Mouse (Mus musculus) yolk sac, embryonic 10.5 days (tissue): ENCODE results near the gene Ptbp1.

Experiments
- DNase-seq: peaks from one replicate; pipeline ENCODE4 v3.0.0-alpha.2; 2017; ENCODE audit warnings: low spot score

The Ptbp1 gene

GRCm38 (mm10) chr10:79853860-79854795 lies at the start of gene Ptbp1:
TSS of gene Ptbp1 (plus strand) at chr10:79854427.
- DNase-seq, result peak; percentile 100

DNA sequence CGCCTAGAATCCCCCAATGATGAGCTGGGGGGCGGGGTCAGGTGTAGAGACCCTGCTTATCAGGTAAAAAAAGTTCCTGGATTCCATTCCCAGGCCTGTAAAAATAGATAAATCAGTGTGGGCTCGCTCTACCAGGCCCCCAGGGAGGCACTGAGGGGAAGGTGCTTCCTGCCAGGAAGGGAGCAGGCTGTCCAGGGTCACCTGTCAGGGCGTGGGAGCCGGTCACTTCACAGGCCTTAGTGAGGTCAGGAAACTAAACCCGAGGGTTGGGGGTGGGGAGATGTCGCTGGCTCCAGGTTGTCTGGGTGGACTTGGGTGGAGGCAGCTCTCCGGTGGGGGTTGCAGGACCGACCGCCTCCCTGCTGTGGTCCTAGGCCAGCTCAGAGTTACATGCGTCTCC lies 48.6 kb upstream of the Ptbp1 start:
- no peak for DNase-seq

GRCm38 (mm10) chr10:79806331-79806730 lies 47.9 kb upstream of the Ptbp1 start:
- DNase-seq, result no peak

GRCm38 (mm10) chr10:79806972-79807371 lies 47.3 kb upstream of the Ptbp1 start:
- no peak for DNase-seq

- DNase-seq, result no peak
Observed at GRCm38 (mm10) chr10:79807826-79808225, 46.4 kb upstream of the Ptbp1 start.

DNA sequence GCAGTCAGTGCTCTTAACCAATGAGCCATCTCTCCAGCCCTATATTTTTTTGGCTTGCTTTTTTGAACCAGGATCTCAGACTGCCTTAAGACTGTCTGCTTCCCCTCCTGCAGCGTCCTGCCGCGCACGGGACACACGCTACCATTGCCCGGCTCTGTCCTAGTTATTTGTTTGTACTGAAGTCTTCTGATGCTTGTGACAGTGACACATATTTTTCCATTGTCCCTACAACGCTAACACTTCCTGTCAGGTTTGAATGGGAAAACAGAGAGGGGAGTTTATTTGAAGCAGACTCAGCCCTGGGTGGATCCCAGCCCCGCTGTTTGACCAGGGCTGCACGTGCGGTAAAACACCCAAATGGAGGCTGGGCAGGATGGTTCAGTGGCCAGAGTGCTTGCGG lies 45.5 kb upstream of the Ptbp1 start:
- DNase-seq, result no peak

DNA sequence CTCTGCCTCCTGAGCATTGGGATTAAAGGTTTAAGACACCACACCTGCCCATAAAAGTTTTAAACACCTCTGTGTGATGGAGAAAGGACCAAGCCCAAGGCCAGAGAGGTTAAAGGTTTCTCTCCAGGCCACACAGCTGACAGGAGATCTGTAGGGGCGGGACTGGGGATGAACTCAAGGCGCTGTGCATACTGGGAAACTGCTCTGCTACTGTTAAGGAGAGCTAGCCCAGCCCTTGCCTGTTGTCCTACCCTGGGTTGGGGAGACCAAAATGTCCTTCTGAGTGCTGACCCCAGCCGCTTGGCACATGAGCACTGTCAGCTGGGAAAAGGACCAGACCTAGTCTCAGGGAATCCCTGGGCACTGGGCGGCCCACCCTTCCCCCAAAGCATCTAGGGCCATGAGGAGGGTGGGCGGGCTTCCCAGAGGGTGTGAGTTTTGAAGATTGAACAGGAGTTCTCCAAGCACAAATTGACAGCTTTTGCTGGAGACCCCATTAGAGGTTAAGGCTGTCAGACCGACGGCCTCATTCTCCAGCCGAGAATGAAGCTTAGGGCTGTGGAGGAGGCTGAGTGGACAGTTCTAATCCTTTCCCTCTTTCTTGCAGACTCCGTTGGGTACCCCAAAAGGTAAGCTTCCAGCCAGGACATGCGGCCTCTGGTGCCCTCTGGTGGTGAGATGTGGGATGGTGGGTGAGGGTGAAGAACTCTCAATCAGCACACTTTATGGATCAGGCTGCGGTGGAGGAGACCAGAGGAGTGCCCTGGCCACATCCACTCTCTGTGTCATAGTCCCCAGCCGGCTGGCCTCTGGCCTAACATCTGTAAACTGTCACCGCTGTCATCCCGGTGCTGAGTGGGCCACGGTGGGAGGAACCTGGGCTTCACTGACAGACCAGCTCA lies 42.2 kb upstream of the Ptbp1 start:
- DNase-seq, result peak; percentile 70

DNA sequence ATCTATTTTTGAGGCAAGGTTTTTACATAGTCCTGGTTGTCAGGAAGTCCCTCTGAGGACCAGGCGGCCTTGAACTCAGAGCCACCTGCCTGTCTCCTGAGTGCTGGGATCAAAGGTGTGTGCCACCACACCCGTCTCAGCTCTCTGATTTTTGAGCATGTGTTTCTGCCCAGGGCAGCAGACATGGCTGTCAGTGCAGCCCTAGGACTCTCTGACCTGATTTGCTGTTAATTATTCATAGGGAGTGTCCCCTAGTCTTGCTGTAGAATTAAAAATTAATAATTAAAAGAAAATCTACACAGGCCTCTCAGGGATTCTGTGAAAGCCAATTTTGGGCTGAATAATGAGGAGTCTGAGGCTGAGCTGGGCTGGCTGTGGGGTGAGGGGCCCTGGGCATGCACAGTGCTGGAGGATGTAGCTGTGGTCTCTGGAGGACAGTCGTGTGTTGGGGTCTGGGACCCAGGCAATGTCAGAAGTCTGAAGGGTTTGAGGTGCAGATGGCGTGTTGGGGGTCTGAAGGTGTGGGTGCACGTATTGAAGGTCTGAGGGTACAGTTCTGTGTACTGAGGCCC lies 39.9 kb upstream of the Ptbp1 start:
- DNase-seq, result no peak

- peak; percentile 62 for DNase-seq
Observed at GRCm38 (mm10) chr10:79815671-79816494, 38.3 kb upstream of the Ptbp1 start.

- no peak for DNase-seq
Observed at GRCm38 (mm10) chr10:79817111-79817510, 37.1 kb upstream of the Ptbp1 start.

DNA sequence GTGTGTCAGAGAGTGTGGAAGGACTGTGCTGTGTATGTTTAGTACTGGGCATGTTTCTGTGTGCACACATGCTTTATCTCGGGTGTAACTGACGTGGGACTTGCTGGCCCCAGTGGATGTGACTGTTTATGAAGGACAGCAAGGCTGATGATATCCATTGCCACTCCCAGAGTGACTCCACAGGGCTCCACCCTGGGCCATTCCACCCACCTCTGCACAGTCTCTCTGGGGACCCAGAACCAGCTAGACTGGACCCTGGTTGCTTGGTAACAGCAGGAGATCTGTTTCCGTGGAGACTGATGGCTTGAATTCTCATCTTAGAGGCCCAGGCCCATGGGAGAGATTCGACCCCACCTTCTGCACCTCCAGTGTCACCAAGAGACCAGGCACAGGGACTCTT lies 36.0 kb upstream of the Ptbp1 start:
- no peak for DNase-seq

DNA sequence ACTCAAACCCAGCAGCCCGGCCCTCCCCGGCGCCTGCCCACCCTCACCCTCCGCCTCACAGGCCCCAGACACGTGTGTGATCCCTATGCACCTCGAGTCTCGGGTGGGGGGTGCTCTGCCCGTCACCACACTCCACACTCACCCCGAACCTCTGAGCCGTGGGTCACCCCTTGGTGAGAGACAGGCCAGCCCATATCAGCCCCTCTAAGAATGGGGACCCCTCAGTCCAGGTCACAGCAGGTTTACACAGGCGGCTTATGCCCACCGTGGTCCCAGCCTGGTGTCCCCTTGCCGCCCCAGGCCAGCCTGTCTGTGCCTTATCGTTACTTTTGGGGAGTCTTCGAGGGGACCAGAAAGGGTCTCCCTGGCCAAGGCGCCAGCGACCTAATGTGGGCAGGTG lies 34.6 kb upstream of the Ptbp1 start:
- no peak for DNase-seq

DNA sequence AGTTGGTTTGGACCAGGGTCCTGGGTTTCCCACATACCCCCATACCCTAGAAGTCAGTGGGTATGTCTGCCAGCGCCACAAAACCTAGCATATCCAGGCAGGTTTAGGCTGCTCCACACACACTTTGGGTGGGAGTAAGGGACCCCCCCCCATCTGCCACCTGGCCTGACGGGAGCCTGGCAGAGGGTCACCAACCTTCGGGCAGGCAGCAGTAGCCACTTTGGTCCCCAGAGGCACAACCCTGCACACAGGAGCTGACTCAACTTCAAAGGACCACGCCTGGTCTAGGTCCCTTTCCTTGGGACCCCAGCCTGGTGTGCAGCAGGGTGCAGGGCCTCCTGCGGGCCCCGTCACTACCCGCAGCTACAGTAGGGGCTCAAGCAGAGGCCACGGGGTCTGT lies 34.0 kb upstream of the Ptbp1 start:
- DNase-seq, result no peak

DNA sequence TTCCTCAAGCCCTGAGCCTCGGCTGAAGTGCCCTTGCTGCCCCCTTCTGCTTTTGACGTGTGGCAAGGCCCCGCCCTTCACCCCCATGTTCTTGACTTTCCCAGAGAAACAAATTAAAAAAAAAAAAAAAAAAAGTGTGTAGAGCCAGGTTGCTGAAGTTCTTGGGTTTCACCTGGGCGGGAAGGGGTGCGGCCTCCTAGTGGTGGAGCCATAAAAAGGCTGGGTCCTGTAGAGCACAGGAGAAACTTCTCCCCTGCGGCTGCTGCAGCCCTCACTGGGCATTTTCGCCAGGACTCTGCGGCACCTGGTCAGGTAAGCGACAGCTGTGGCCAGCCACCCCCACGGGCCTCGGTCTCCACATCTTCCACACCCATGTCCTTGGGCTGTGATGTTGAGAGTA lies 33.4 kb upstream of the Ptbp1 start, which contains the start of gene Misp:
Misp (plus strand) TSS at position 208 of the 400 bp plus-strand sequence.
- DNase-seq, result no peak

- DNase-seq, result no peak
Observed at GRCm38 (mm10) chr10:79821731-79822130, 32.5 kb upstream of the Ptbp1 start.

DNA sequence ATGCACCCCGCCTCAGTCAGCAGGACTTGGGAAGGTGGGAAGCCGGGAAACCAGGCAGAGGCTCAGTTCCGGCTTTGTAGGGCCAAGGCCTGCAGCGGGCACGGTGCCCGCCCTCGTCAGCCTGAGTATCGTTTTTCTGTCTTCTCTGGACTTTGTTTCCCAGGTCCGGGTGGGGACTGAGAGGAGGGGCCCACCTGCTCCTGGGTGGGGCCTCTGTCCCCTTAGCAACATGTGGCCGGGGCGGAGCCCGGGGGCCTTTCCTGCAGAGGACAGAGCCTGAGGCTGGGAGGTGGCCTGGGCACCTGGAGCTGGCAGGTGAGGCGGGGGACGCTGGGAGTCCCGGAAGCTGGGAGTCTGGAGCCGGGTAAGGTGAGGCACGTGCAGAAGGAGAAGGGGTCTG lies 31.9 kb upstream of the Ptbp1 start:
- DNase-seq, result peak; percentile 77

GRCm38 (mm10) chr10:79823011-79823410 lies 31.2 kb upstream of the Ptbp1 start:
- no peak for DNase-seq

DNA sequence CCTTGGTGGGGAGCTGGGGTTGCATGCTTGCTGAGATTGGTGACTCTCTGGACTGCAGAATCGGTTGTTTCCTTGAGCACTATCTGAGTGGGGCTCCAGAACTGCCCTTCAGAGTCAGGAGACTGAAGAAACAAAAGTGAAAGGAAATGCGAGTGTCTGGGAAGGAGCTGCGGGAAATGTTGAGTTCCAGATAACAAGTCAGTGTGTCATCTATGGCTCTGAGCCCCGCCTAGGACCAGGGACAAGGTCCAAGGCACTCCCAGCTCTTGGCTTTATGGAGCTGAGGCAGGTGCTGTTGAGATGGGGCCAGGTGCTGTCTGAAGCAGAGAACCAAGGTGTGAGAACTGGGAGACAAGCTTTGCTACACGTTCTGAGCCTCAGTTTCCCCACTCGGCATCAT lies 29.8 kb upstream of the Ptbp1 start:
- peak; percentile 79 for DNase-seq

DNA sequence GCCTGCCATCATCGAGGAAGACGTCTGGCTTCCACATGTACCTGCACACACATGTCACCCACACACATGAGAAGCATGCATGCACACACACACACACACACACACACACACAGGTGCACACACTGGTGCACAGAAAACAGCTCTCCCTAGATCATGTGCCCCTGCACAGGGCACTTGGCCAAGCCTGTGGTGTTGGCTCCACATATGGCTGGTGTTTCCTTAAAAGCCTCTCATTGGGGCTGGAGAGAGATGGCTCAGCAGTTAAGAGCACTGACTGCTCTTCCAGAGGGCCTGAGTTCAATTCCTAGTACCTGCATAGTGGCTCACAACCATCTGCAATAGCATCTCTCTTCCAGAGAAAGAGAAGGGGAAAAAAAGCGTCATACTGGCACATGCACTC lies 22.6 kb upstream of the Ptbp1 start:
- no peak for DNase-seq

DNA sequence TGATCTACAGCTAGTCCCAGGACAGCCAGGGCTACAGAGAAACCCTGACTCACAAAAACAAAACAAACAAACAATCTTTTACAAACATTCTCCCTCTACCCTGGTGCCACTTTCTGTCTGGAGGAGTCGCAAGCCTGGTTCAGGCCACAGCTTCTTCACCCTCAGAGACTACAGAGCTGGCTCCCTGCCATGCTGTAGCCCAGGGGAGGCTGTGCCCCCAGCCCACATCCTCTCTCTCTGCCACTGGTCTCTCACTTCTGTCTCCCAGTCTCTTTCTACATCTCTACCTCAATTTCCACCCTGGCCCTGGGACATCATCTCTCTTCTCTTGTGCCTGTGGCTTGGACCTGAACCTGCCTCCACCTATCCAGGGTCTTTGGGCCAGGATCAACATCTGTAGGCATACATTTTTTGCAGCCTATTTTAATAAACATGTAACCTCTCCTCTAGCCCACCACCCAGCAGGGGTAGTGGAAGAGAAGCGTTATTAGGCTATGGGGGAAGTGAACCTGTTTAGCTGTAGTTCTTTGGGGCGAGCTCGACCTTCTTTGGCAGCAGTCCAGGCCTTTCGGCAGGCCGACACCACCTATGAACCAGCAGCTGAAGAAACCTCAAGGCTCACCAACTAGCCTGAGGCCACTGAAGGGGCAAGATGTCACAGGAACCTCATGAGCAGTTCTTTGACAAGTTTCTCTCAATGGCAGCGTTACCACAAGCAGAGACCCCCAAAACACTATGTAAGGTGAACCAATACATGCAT lies 22.0 kb upstream of the Ptbp1 start:
- no peak for DNase-seq

GRCm38 (mm10) chr10:79832786-79833181 lies 21.4 kb upstream of the Ptbp1 start:
- no peak for DNase-seq
